Mouse (Mus musculus) midbrain, embryonic 10.5 days (tissue): ENCODE measurements around the gene Ksr1. TPM values are rescaled to one million over a fixed set of nuclear protein-coding genes. Genes with fewer than 3 reads are reported as not detected.
A peak's percentile ranks its signal among the peaks of the same experiment; 100 is the strongest.

Source experiments
- DNase-seq: peaks from one replicate; pipeline ENCODE4 v3.0.0-alpha.2; 2017; ENCODE audit warnings: low spot score
- H3K27ac ChIP-seq: fragments of 300-500 bp; sonication (generic); replicated peaks from 2 replicates; pipeline ENCODE4 v1.5.1; 2016; ENCODE audit warnings: mild to moderate bottlenecking
- H3K27me3 ChIP-seq: fragments of 300-500 bp; sonication (generic); 2 replicates; pipeline ENCODE4 v1.6.1; 2016; ENCODE audit warnings: low read depth, mild to moderate bottlenecking; ENCODE audit not compliant: poor library complexity, severe bottlenecking
- H3K36me3 ChIP-seq: fragments of 300-500 bp; sonication (generic); 2 replicates; pipeline ENCODE4 v1.6.1; 2016; ENCODE audit warnings: mild to moderate bottlenecking, moderate library complexity
- H3K4me1 ChIP-seq: fragments of 300-500 bp; sonication (generic); 2 replicates; pipeline ENCODE4 v1.6.1; 2016
- H3K4me3 ChIP-seq: fragments of 300-500 bp; sonication (generic); 2 replicates; pipeline ENCODE4 v1.5.1; 2016; ENCODE audit warnings: mild to moderate bottlenecking, moderate library complexity
- H3K9me3 ChIP-seq: fragments of 300-500 bp; sonication (generic); replicated peaks from 2 replicates; pipeline ENCODE4 v1.6.1; 2016; ENCODE audit warnings: mild to moderate bottlenecking
- WGBS: fragments of 180-500 bp; shearing (Covaris S2); methylation state at CpG from one replicate; pipeline ENCODE4 v1.1.7; 2016; 5-methylcytosine and 5-hydroxymethylcytosine counted together
- polyA plus RNA-seq: library from polyadenylated mRNA; unstranded; fragments of >200 nt; fragmentation: Nextera tagmentation; extraction: Ambion mirVana; gene quantifications from 2 replicates; pipeline ENCODE4 v1.2.1, GENCODE M21; 2016

Gene Ksr1
- polyA plus RNA-seq, 1 experiment from 2014 or later = 1.7 TPM

- H3K27me3 ChIP-seq = no peaks in the 10 kb centered on the region
- H3K9me3 ChIP-seq = 0 out of 2 replicates have a peak, but pooled peaks cover 4% of the 10 kb centered on the region
- peaks cover 38% of the 10 kb centered on the region for H3K4me1 ChIP-seq
- H3K27ac ChIP-seq = no peak overlapping the region
- WGBS = 74% methylated on average over 6 of the region's 6 CpGs
- no peak overlapping the region for H3K4me3 ChIP-seq
- no peak for DNase-seq
- H3K36me3 ChIP-seq = peaks cover 7% of the 10 kb centered on the region; the same call in 1 of the 2 replicates
Observed at GRCm38 (mm10) chr11:79052769-79053168, 93.4 kb downstream of the Ksr1 start.

- H3K4me1 ChIP-seq = peaks cover 38% of the 10 kb centered on the region
- H3K4me3 ChIP-seq = no peak overlapping the region
- H3K27me3 ChIP-seq = no peaks in the 10 kb centered on the region
- H3K27ac ChIP-seq = 0 out of 2 replicates have a peak overlapping the region, but pooled peaks have one; percentile 9
- 94% methylated on average over 9 of the region's 9 CpGs for WGBS
- DNase-seq = no peak
- H3K36me3 ChIP-seq = peaks cover 7% of the 10 kb centered on the region; the same call in 1 of the 2 replicates
- H3K9me3 ChIP-seq = 0 out of 2 replicates have a peak, but pooled peaks cover 4% of the 10 kb centered on the region
Observed at GRCm38 (mm10) chr11:79051522-79051921, 94.7 kb downstream of the Ksr1 start.

- Histone ChIP-seq H3K27ac (0 out of 2 replicates have a peak overlapping the region, but pooled peaks have one; percentile 9), H3K27me3 (no peaks in the 10 kb centered on the region), H3K36me3 (peaks cover 7% of the 10 kb centered on the region; the same call in 1 of the 2 replicates), H3K4me3 (no peak overlapping the region), H3K9me3 (0 out of 2 replicates have a peak, but pooled peaks cover 4% of the 10 kb centered on the region), H3K4me1 (peaks cover 43% of the 10 kb centered on the region)
- WGBS = 88% methylated on average over 16 of the region's 16 CpGs
- no peak for DNase-seq
Observed at GRCm38 (mm10) chr11:79050781-79051507, 95.3 kb downstream of the Ksr1 start.

- H3K4me3 ChIP-seq = no peak overlapping the region
- no peaks in the 10 kb centered on the region for H3K27me3 ChIP-seq
- 81% methylated on average over 4 of the region's 4 CpGs for WGBS
- DNase-seq = no peak
- H3K9me3 ChIP-seq = 0 out of 2 replicates have a peak, but pooled peaks cover 4% of the 10 kb centered on the region
- H3K27ac ChIP-seq = no peak overlapping the region
- H3K4me1 ChIP-seq = peaks cover 32% of the 10 kb centered on the region
- peaks cover 16% of the 10 kb centered on the region for H3K36me3 ChIP-seq
Observed at GRCm38 (mm10) chr11:79048906-79049305, 97.3 kb downstream of the Ksr1 start.

- WGBS = 78% methylated on average over 11 of the region's 11 CpGs
- Histone ChIP-seq H3K36me3 (peaks cover 19% of the 10 kb centered on the region), H3K27ac (peak overlapping the region; percentile 63), H3K27me3 (no peaks in the 10 kb centered on the region), H3K4me3 (no peak overlapping the region), H3K9me3 (0 out of 2 replicates have a peak, but pooled peaks cover 4% of the 10 kb centered on the region), H3K4me1 (peaks cover 28% of the 10 kb centered on the region)
- DNase-seq = no peak
Observed at GRCm38 (mm10) chr11:79047180-79047727, 99.0 kb downstream of the Ksr1 start.

GRCm38 (mm10) chr11:79046561-79047155 is 99.5 kb downstream of the Ksr1 start:
- no peak for DNase-seq
- H3K27ac ChIP-seq = peak overlapping the region; percentile 65

GRCm38 (mm10) chr11:79045231-79045630 is 101.0 kb downstream of the Ksr1 start:
- H3K4me3 ChIP-seq = no peak overlapping the region
- WGBS = 91% methylated on average over 9 of the region's 9 CpGs
- 0 out of 2 replicates have a peak, but pooled peaks cover 4% of the 10 kb centered on the region for H3K9me3 ChIP-seq
- no peak for DNase-seq
- H3K36me3 ChIP-seq = peaks cover 26% of the 10 kb centered on the region
- H3K27ac ChIP-seq = peak overlapping the region; percentile 28; the same call in 1 of the 2 replicates
- H3K27me3 ChIP-seq = no peaks in the 10 kb centered on the region
- H3K4me1 ChIP-seq = peaks cover 38% of the 10 kb centered on the region

More at GRCm38 (mm10) chr11:79046561-79047155, 99.5 kb downstream of the Ksr1 start:
- Histone ChIP-seq H3K9me3 (0 out of 2 replicates have a peak, but pooled peaks cover 4% of the 10 kb centered on the region), H3K36me3 (peaks cover 19% of the 10 kb centered on the region), H3K27me3 (no peaks in the 10 kb centered on the region), H3K4me3 (no peak overlapping the region), H3K4me1 (peaks cover 34% of the 10 kb centered on the region)
- 66% methylated on average over 8 of the region's 8 CpGs for WGBS

GRCm38 (mm10) chr11:79044798-79045197 is 101.4 kb downstream of the Ksr1 start:
- 96% methylated on average over 25 of the region's 25 CpGs for WGBS
- H3K27me3 ChIP-seq = no peaks in the 10 kb centered on the region

GRCm38 (mm10) chr11:79041908-79042430 is 104.2 kb downstream of the Ksr1 start:
- H3K36me3 ChIP-seq = peaks cover 19% of the 10 kb centered on the region
- DNase-seq = no peak
- no peaks in the 10 kb centered on the region for H3K27me3 ChIP-seq
- peaks cover 39% of the 10 kb centered on the region for H3K4me1 ChIP-seq
- no peaks in the 10 kb centered on the region for H3K9me3 ChIP-seq
- 56% methylated on average over 14 of the region's 14 CpGs for WGBS
- H3K27ac ChIP-seq = peak overlapping the region; percentile 80
- H3K4me3 ChIP-seq = no peak overlapping the region

More at GRCm38 (mm10) chr11:79044798-79045197, 101.4 kb downstream of the Ksr1 start:
- DNase-seq = no peak
- Histone ChIP-seq H3K36me3 (peaks cover 26% of the 10 kb centered on the region), H3K27ac (0 out of 2 replicates have a peak overlapping the region, but pooled peaks have one; percentile 17), H3K9me3 (0 out of 2 replicates have a peak, but pooled peaks cover 4% of the 10 kb centered on the region), H3K4me1 (peaks cover 38% of the 10 kb centered on the region), H3K4me3 (no peak overlapping the region)

GRCm38 (mm10) chr11:79039488-79039887 is 106.7 kb downstream of the Ksr1 start:
- no peak for DNase-seq
- WGBS = 61% methylated on average over 2 of the region's 2 CpGs
- H3K36me3 ChIP-seq = peaks cover 14% of the 10 kb centered on the region
- no peak overlapping the region for H3K4me3 ChIP-seq
- H3K27me3 ChIP-seq = no peaks in the 10 kb centered on the region
- no peak overlapping the region for H3K27ac ChIP-seq
- no peaks in the 10 kb centered on the region for H3K9me3 ChIP-seq
- H3K4me1 ChIP-seq = peaks cover 24% of the 10 kb centered on the region

- 89% methylated on average over 12 of the region's 12 CpGs for WGBS
- Histone ChIP-seq H3K27me3 (no peaks in the 10 kb centered on the region), H3K4me3 (no peak overlapping the region), H3K9me3 (no peaks in the 10 kb centered on the region), H3K36me3 (peaks cover 8% of the 10 kb centered on the region), H3K27ac (no peak overlapping the region), H3K4me1 (peaks cover 19% of the 10 kb centered on the region)
- no peak for DNase-seq
Observed at GRCm38 (mm10) chr11:79037555-79037954, 108.7 kb downstream of the Ksr1 start.

GRCm38 (mm10) chr11:79036324-79036723 is 109.9 kb downstream of the Ksr1 start:
- DNase-seq = no peak
- 85% methylated on average over 13 of the region's 13 CpGs for WGBS
- Histone ChIP-seq H3K36me3 (peaks cover 8% of the 10 kb centered on the region), H3K4me3 (no peak overlapping the region), H3K4me1 (peaks cover 7% of the 10 kb centered on the region), H3K27me3 (no peaks in the 10 kb centered on the region), H3K9me3 (no peaks in the 10 kb centered on the region), H3K27ac (no peak overlapping the region)
